7 mouse cellular contexts compared by ENCODE assay signal in genomic region chr7:79934461-79934860, GRCm38 (mm10). TPM values are rescaled to one million over a fixed set of nuclear protein-coding genes. Genes with fewer than 3 reads are reported as not detected.
DNase-seq lines count a peak whose midpoint lies in the region; ATAC-seq lines count a peak whose summit lies in the region.

No protein-coding gene starts in this region.

- H3K9ac ChIP-seq in neural tube, embryonic 11.5 days (ENCODE audit: low read length), result peak overlapping the region; percentile 63
- H3K9ac ChIP-seq in heart, embryonic 16.5 days (ENCODE audit: low read length), result peak overlapping the region; percentile 70
- H3K9ac ChIP-seq in limb, embryonic 15.5 days, result peak overlapping the region; percentile 35

- peak overlapping the region; percentile 59 for H3K4me2 ChIP-seq in neural tube, embryonic 11.5 days (ENCODE audit: low read depth)
- H3K4me2 ChIP-seq in heart, embryonic 16.5 days (ENCODE audit: low read depth, low read length), result peak overlapping the region; percentile 88
- peak overlapping the region; percentile 75 for H3K4me2 ChIP-seq in limb, embryonic 15.5 days

- no peaks in the 10 kb centered on the region for H3K9me3 ChIP-seq in neural tube, embryonic 11.5 days (ENCODE audit: control insufficient read depth, low read length)
- peaks cover 3% of the 10 kb centered on the region; the same call in 1 of the 2 replicates for H3K9me3 ChIP-seq in heart, embryonic 16.5 days (replicated peaks; ENCODE audit: control insufficient read depth, low read length)
- H3K9me3 ChIP-seq in limb, embryonic 15.5 days, result no peaks in the 10 kb centered on the region

- ATAC-seq in neural tube, embryonic 11.5 days (ENCODE audit: insufficient read depth, low FRiP score, low TSS enrichment), result no peak
- ATAC-seq in heart, embryonic 16.5 days (replicated peaks; ENCODE audit: extremely low read depth, insufficient read depth, low FRiP score), result 0 out of 2 replicates have a peak, but pooled peaks have one; percentile 8
- ATAC-seq in limb, embryonic 15.5 days (ENCODE audit: insufficient number of reproducible peaks, low FRiP score, low TSS enrichment, low read depth), result no peak
- no peak for ATAC-seq in megakaryocyte-erythroid progenitor cell, adult 5-6 weeks (replicated peaks; ENCODE audit: low FRiP score, low TSS enrichment, poor library complexity, severe bottlenecking)

- peak overlapping the region; percentile 39 for H3K4me3 ChIP-seq in neural tube, embryonic 11.5 days (ENCODE audit: low read depth, low read length)
- peak overlapping the region; percentile 55 for H3K4me3 ChIP-seq in heart, embryonic 16.5 days (ENCODE audit: low read length)
- peak overlapping the region; percentile 51 for H3K4me3 ChIP-seq in limb, embryonic 15.5 days

- DNase-seq in neural tube, embryonic 11.5 days (ENCODE audit: low spot score), result no peak
- DNase-seq in neural tube, embryonic 10.5 days (ENCODE audit: extremely low spot score, low spot score), result no peak
- peak; percentile 63 to 72 for DNase-seq in cerebellum, postnatal 25 days
- peak; percentile 53 for DNase-seq in retina, postnatal 1 day

- WGBS in neural tube, embryonic 11.5 days, result 57% methylated on average over 5 of the region's 5 CpGs
- WGBS in heart, embryonic 16.5 days, result 25% methylated on average over 5 of the region's 5 CpGs
- WGBS in limb, embryonic 15.5 days, result 40% methylated on average over 5 of the region's 5 CpGs

- H3K36me3 ChIP-seq in neural tube, embryonic 11.5 days (ENCODE audit: control insufficient read depth, insufficient read depth, low read length), result no peaks in the 10 kb centered on the region
- H3K36me3 ChIP-seq in heart, embryonic 16.5 days (ENCODE audit: control insufficient read depth, insufficient read depth), result 0 out of 2 replicates have a peak, but pooled peaks cover 1% of the 10 kb centered on the region
- H3K36me3 ChIP-seq in limb, embryonic 15.5 days, result no peaks in the 10 kb centered on the region

- no peaks in the 10 kb centered on the region for H3K27me3 ChIP-seq in neural tube, embryonic 11.5 days (ENCODE audit: control insufficient read depth, insufficient read depth, low read length)
- no peaks in the 10 kb centered on the region for H3K27me3 ChIP-seq in heart, embryonic 16.5 days (ENCODE audit: control insufficient read depth, insufficient read depth, low read length)
- H3K27me3 ChIP-seq in limb, embryonic 15.5 days, result no peaks in the 10 kb centered on the region

- no peak overlapping the region; the same call in 1 of the 2 replicates for H3K27ac ChIP-seq in neural tube, embryonic 11.5 days (ENCODE audit: low read depth, low read length)
- H3K27ac ChIP-seq in heart, embryonic 16.5 days (ENCODE audit: low read length), result peak overlapping the region; percentile 86
- peak overlapping the region; percentile 57 for H3K27ac ChIP-seq in limb, embryonic 15.5 days

- peaks cover 3% of the 10 kb centered on the region; the same call in 1 of the 2 replicates for H3K4me1 ChIP-seq in neural tube, embryonic 11.5 days (ENCODE audit: control insufficient read depth, insufficient read depth, low read length)
- H3K4me1 ChIP-seq in heart, embryonic 16.5 days (ENCODE audit: control insufficient read depth, insufficient read depth, low read length), result peaks cover 9% of the 10 kb centered on the region
- peaks cover 12% of the 10 kb centered on the region for H3K4me1 ChIP-seq in limb, embryonic 15.5 days

RNA-seq across cellular contexts. Expression of gene Arpin, which starts 0.7 kb away (rescaled TPM):
- 20.8 and 22.6 TPM in 2 replicates for polyA plus RNA-seq in neural tube, embryonic 11.5 days (2014; fragmentation: Nextera tagmentation; extraction: Ambion mirVana)
- 28.2 and 29.3 TPM in 2 replicates for polyA plus RNA-seq in heart, embryonic 16.5 days (2015; fragmentation: Nextera tagmentation; extraction: Ambion mirVana)
- 26.3 and 28.3 TPM in 2 replicates for polyA plus RNA-seq in limb, embryonic 15.5 days (2015; fragmentation: Nextera tagmentation; extraction: Ambion mirVana)
- not detected in 2 replicates for total RNA-seq in megakaryocyte-erythroid progenitor cell, adult 5-6 weeks (2014; fragmentation: Nextera tagmentation)
- total RNA-seq in megakaryocyte-erythroid progenitor cell, adult 5-6 weeks (2017), result 0.28 TPM in 1 of 2 replicates, not detected in the other

RNA-seq across cellular contexts. Expression of gene Ap3s2, which starts 14.0 kb away (rescaled TPM):
- 53.2 and 54.0 TPM in 2 replicates for polyA plus RNA-seq in neural tube, embryonic 11.5 days (2014; fragmentation: Nextera tagmentation; extraction: Ambion mirVana)
- 22.2 and 23.6 TPM in 2 replicates for polyA plus RNA-seq in heart, embryonic 16.5 days (2015; fragmentation: Nextera tagmentation; extraction: Ambion mirVana)
- polyA plus RNA-seq in limb, embryonic 15.5 days (2015; fragmentation: Nextera tagmentation; extraction: Ambion mirVana), result 25.6 and 25.7 TPM in 2 replicates
- total RNA-seq in megakaryocyte-erythroid progenitor cell, adult 5-6 weeks (2014; fragmentation: Nextera tagmentation), result 20.0 and 22.4 TPM in 2 replicates
- 6.5 and 9.5 TPM in 2 replicates for total RNA-seq in megakaryocyte-erythroid progenitor cell, adult 5-6 weeks (2017)

Comparison
In these comparisons a context has a peak if more than half of its experiments do, and no peak if none do; other contexts are left out.
1. DNase-seq: peak in cerebellum, postnatal 25 days (2 of 2) and retina, postnatal 1 day (single experiment); none in neural tube, embryonic 11.5 days (single experiment) and neural tube, embryonic 10.5 days (single experiment).
2. Peak in every context shown above with its lines, with median percentiles within 50 percentile points of each other: H3K4me2 ChIP-seq, H3K4me3 ChIP-seq and H3K9ac ChIP-seq.